Comparison of ENCODE assay signal across 10 mouse cellular contexts in the genomic region with DNA sequence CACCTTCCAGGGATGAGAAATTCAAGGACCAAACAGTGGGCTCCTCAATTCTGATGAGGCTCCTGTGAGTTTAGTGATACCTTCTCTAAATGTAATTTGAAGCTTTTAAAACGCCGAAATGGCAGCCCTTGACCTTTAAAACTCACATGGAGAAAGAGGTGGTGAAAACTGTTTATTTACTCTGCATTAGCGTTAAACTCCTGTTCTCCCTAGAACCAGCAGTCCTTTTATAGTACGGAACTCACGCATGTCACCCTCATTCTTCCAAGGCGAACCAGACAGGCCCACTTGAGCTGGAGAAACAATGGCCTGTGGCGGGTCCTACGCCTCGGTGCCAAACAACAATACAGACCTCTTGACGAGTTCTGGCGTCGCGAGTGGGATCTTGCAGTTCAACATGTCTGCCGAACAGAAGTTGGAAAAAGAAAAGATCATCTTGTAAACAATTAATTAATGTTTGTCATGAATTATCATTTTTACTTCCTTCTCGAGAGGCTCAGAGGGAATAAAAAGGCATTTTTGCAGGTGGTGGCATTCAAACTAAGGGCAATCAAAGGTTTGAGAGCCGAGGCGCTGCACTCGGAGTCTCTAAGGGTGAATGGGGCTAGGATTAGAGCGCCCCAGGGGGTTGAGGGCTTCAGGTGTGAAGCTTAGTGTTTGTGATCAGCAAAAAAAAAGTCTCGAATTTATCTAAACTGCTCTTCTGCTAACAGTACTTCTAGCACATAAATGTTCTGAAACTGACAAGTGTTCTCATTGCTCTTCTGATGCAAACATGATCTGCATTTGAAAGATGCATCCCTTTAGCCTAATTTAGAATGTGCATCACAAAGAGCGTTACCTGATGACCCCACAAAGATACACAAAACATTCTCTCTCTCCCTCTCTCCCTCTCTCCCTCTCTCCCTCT. TPM values are rescaled to one million over a fixed set of nuclear protein-coding genes. Genes with fewer than 3 reads are reported as not detected.
DNase-seq lines count a peak whose midpoint lies in the region; ATAC-seq lines count a peak whose summit lies in the region.
"Had no signal": no experiment of that assay in that cellular context is flagged by ENCODE, and none has a peak within 500 bp of the region (broad histone marks: within the 10 kb centered on the region; RNA-seq: fewer than 3 reads in every experiment).

No protein-coding gene starts in this region.

- intact Hi-C loops in heart, postnatal 25 days (cut with DNase I): no loop called here

- peak overlapping the region; percentile 42 for H3K4me2 ChIP-seq in heart, embryonic 14.5 days (ENCODE audit: low read length)
- H3K4me2 ChIP-seq in forebrain, embryonic 16.5 days (ENCODE audit: low read length): peak overlapping the region; percentile 39
- peak overlapping the region; percentile 7; the same call in 1 of the 2 replicates for H3K4me2 ChIP-seq in midbrain, embryonic 15.5 days
- H3K4me2 ChIP-seq: liver, embryonic 12.5 days had no signal

- no peaks in the 10 kb centered on the region for H3K36me3 ChIP-seq in heart, embryonic 14.5 days (ENCODE audit: control insufficient read depth, insufficient read depth, low read length)
- H3K36me3 ChIP-seq in forebrain, embryonic 16.5 days (ENCODE audit: control insufficient read depth, insufficient read depth): no peaks in the 10 kb centered on the region
- no peaks in the 10 kb centered on the region for H3K36me3 ChIP-seq in midbrain, embryonic 15.5 days (replicated peaks)
- H3K36me3 ChIP-seq: liver, embryonic 12.5 days had no signal

- WGBS in heart, embryonic 14.5 days: 20% methylated on average over 21 of the region's 21 CpGs
- WGBS in forebrain, embryonic 16.5 days: 4% methylated on average over 21 of the region's 21 CpGs
- 6% methylated on average over 21 of the region's 21 CpGs for WGBS in midbrain, embryonic 15.5 days

- no peak overlapping the region for H3K9ac ChIP-seq in heart, embryonic 14.5 days (ENCODE audit: low read length)
- H3K9ac ChIP-seq in forebrain, embryonic 16.5 days (replicated peaks; ENCODE audit: low read depth, low read length): peak overlapping the region; percentile 22; the same call in 1 of the 2 replicates
- no peak overlapping the region for H3K9ac ChIP-seq in midbrain, embryonic 15.5 days
- H3K9ac ChIP-seq: liver, embryonic 12.5 days had no signal

- DNase-seq in heart, postnatal 25 days (ENCODE audit: low spot score): no peak
- peak; percentile 90 for DNase-seq in ZHBTc4 (ENCODE audit: low read depth, low spot score)
- no peak for DNase-seq in layer of hippocampus, adult 18-20 months (ENCODE audit: low spot score in 2 of 2)
- no peak for DNase-seq in gastrocnemius, postnatal 25 days
- DNase-seq in ovary, postnatal 10 days (ENCODE audit: low spot score): no peak
- DNase-seq: thymus, adult 18-20 months had no signal

- peak overlapping the region in 1 of 2 experiments; percentile 3; a peak in 1 of 4 replicates for H3K4me3 ChIP-seq in heart, embryonic 14.5 days (ENCODE audit: control insufficient read depth in 1 of 2, insufficient read depth in 1 of 2, low read depth in 1 of 2, low read length in 2 of 2)
- H3K4me3 ChIP-seq in forebrain, embryonic 16.5 days (replicated peaks; ENCODE audit: low read length): no peak overlapping the region
- H3K4me3 ChIP-seq in midbrain, embryonic 15.5 days: no peak overlapping the region
- H3K4me3 ChIP-seq: liver, embryonic 12.5 days had no signal

- H3K4me1 ChIP-seq in heart, embryonic 14.5 days (ENCODE audit: control insufficient read depth in 2 of 2, insufficient read depth in 2 of 2, low read length in 2 of 2): peaks cover 7 to 10% of the 10 kb centered on the region in 2 experiments
- peaks cover 18% of the 10 kb centered on the region for H3K4me1 ChIP-seq in forebrain, embryonic 16.5 days (replicated peaks; ENCODE audit: control insufficient read depth, insufficient read depth, low read length)
- peaks cover 15% of the 10 kb centered on the region; the same call in 1 of the 2 replicates for H3K4me1 ChIP-seq in midbrain, embryonic 15.5 days
- H3K4me1 ChIP-seq: liver, embryonic 12.5 days had no signal

- H3K27ac ChIP-seq in heart, embryonic 14.5 days (replicated peaks in 1 of 2; ENCODE audit: control insufficient read depth in 1 of 2, insufficient read depth in 1 of 2, low read depth in 2 of 2, low read length in 2 of 2): no peak overlapping the region
- no peak overlapping the region for H3K27ac ChIP-seq in forebrain, embryonic 16.5 days (ENCODE audit: low read length)
- no peak overlapping the region for H3K27ac ChIP-seq in midbrain, embryonic 15.5 days
- H3K27ac ChIP-seq: liver, embryonic 12.5 days had no signal

- H3K9me3 ChIP-seq in heart, embryonic 14.5 days (ENCODE audit: control insufficient read depth, low read length): no peaks in the 10 kb centered on the region
- H3K9me3 ChIP-seq in forebrain, embryonic 16.5 days (ENCODE audit: control insufficient read depth, low read length): no peaks in the 10 kb centered on the region
- H3K9me3 ChIP-seq in midbrain, embryonic 15.5 days: no peaks in the 10 kb centered on the region
- H3K9me3 ChIP-seq: liver, embryonic 12.5 days had no signal

- 0 out of 2 replicates have a peak, but pooled peaks cover 3% of the 10 kb centered on the region for H3K27me3 ChIP-seq in heart, embryonic 14.5 days (ENCODE audit: control insufficient read depth, insufficient read depth, low read length)
- H3K27me3 ChIP-seq in forebrain, embryonic 16.5 days (replicated peaks; ENCODE audit: control insufficient read depth, insufficient read depth, low read length): peaks cover 5% of the 10 kb centered on the region; the same call in 1 of the 2 replicates
- H3K27me3 ChIP-seq in midbrain, embryonic 15.5 days (replicated peaks): no peaks in the 10 kb centered on the region; the same call in 1 of the 2 replicates

- no peak for ATAC-seq in heart, embryonic 14.5 days (ENCODE audit: insufficient number of reproducible peaks, insufficient read depth, low FRiP score, low read depth)
- ATAC-seq in forebrain, embryonic 16.5 days: no peak
- ATAC-seq in midbrain, embryonic 15.5 days (replicated peaks): no peak
- ATAC-seq: liver, embryonic 12.5 days had no signal

RNA-seq across cellular contexts. Expression of a gene that starts 47.5 kb away (rescaled TPM):
- 17.3 and 20.2 TPM in 2 replicates for polyA plus RNA-seq in heart, embryonic 14.5 days (2014; fragmentation: Nextera tagmentation; extraction: Ambion mirVana)
- total RNA-seq in heart, postnatal 25 days (2021): 1 to 10 TPM; 6.5 to 7.8 TPM
- 47.7 and 49.8 TPM in 2 replicates for polyA plus RNA-seq in forebrain, embryonic 16.5 days (2015; fragmentation: Nextera tagmentation; extraction: Ambion mirVana)
- 43.7 and 46.2 TPM in 2 replicates for polyA plus RNA-seq in midbrain, embryonic 15.5 days (2015; fragmentation: Nextera tagmentation; extraction: Ambion mirVana)
- 10 to 100 TPM; 19.7 to 20.2 TPM for total RNA-seq in layer of hippocampus, adult 18-20 months (2021)
- total RNA-seq in gastrocnemius, postnatal 25 days (2021): 1 to 10 TPM; 5.5 to 5.9 TPM
